Mouse (Mus musculus) 416B (cell line): ENCODE measurements around the gene Ccdc13.

Experiments
- DNase-seq: peaks from one replicate; pipeline ENCODE4 v3.0.0; 2011; ENCODE audit warnings: low read depth

The Ccdc13 gene

DNA sequence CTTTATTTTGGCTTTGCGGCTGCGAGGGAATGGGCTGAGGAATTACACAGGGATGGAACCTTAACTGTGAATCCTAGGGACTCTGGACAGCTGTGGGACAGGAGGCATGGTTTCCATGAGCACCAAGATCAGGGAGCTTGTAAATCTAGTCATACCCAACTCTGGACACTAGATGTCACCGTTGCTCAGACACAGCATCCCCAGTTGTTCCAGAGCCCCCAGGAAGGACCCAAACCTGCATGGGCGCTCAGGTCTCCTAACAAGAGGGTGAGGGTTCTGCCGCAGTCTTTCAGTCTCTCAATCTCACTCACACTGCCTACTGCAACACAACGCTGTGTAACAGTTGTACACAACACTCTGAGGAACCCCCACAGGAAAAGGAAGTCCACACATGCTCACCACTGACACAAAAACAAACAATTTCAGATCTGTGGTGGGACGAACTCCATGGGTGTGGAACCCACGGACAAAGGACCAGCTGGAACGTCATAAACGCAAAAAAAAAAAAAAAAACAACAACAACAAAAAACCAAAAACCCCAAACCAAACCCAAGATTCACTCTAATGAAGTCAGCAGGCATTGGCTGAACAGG lies 7.4 kb upstream of the Ccdc13 start:
- DNase-seq: peak; percentile 75

- DNase-seq: peak; percentile 51
Observed at GRCm38 (mm10) chr9:121842914-121843313, 3.7 kb upstream of the Ccdc13 start.

DNA sequence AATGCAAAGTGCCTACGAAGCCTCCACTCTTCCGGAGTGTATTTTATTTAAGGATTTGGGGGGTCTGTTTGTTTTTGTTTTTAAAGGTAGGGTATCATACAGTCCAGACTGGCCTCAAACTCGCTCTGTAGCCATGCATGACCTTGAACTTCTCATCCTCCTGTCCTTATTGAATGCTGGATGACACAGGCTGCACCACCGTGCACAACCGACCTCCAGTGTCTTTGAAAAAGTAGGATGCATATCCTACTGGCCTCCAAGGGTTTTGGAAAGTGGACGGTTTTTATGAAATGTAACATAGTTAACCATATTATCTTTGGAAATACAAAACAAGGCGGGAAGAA lies 333 bp upstream of the Ccdc13 start:
- no peak for DNase-seq

DNA sequence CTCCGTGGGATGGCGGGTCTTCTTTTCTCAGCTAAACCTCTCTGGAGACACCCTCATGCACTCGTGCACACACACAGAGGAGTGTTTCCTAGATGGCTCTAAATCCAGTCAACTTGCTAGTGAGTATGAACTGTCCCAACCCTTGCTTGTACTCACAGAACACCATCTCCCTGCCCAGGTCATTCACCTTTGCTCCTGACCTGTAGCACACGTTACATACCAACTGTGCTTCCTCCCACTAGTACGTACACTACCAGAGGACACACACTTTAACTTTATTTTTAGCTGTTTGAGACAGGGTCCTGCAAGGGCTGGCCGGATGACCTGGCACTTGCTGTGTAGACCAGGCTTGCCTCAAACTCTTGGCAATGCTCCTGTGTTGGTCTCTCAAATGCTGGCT lies 1.3 kb downstream of the Ccdc13 start:
- no peak for DNase-seq

DNA sequence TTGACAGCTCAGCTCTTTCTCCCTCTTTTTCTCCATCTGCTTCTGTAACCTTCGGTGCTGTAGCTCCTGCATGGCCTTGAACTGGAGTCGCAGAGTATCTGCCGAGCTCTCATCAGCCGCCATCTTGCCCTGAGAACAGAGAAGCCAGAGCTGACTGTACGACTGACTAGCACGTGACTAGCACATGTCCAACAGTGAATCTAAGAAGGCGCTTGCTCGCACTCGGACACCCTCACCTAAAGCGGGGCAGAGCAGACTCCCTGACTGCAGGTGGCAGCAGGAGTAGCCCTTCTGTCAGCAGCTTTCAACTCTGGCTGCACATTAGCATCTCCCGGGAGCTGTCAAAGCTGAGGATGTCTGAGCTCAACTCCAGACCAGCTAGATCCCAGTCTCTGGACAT lies 5.4 kb downstream of the Ccdc13 start:
- no peak for DNase-seq

DNA sequence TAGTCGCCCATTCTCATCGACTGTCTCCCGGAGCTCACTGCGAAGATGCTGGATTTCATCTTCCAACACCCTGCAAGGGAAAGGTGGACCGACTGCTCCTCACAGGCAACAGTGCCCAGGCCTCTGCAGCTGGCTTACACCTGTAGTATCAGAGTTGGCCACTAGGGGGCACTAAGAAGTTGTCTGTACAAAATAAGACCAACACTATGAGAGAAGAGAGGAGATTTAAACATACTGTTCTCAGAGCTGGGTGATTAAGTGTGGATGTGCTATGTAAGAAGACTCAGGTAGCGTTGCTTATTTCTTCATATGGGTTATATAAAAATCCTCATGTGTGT lies 8.3 kb downstream of the Ccdc13 start:
- DNase-seq: peak; percentile 77

- peak; percentile 32 for DNase-seq
Observed at GRCm38 (mm10) chr9:121830243-121830955, 8.9 kb downstream of the Ccdc13 start.

- DNase-seq: no peak
Observed at GRCm38 (mm10) chr9:121829270-121829992, 9.8 kb downstream of the Ccdc13 start.

DNA sequence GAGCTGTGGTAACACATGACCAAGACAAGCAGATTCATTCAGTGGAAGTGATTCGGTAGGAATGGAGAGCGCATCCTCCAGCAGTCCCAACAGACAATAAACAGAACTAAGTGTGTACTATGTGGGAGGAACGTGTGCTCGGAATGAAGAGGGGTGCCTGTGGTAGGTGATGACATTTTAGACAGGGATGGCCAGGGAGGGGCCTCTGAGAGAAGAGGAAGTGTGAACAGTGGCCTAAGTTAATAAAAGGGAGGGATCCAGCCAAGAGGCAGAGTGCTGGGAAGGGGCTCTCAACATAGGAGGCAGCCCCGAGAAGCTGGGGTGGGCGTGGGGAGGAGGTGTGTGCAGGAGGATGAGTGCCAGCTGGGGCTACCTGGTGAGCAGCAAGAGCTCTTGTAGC lies 10.9 kb downstream of the Ccdc13 start:
- no peak for DNase-seq

GRCm38 (mm10) chr9:121826356-121826755 lies 12.9 kb downstream of the Ccdc13 start:
- no peak for DNase-seq

GRCm38 (mm10) chr9:121823991-121824390 lies 15.3 kb downstream of the Ccdc13 start:
- DNase-seq: no peak

DNA sequence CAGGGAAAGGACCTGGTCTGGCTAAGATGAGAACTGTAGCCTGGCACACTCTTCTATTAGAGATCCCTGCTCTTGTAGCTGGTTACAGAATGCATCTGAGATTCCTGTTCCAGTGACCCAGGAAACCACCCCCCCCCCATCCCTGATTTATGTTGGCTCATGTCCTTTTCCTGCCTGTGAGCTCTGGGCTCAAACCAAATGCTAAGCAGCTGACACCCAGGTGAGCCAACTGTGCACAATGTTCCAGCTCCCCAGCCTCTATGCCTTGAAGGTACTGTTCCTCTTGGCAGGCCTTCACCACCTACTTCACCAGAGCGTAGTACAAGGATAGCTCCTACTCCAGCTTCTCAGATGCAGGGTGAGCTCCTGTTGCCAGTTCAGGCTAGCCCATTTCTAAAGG lies 16.2 kb downstream of the Ccdc13 start:
- DNase-seq: no peak

DNA sequence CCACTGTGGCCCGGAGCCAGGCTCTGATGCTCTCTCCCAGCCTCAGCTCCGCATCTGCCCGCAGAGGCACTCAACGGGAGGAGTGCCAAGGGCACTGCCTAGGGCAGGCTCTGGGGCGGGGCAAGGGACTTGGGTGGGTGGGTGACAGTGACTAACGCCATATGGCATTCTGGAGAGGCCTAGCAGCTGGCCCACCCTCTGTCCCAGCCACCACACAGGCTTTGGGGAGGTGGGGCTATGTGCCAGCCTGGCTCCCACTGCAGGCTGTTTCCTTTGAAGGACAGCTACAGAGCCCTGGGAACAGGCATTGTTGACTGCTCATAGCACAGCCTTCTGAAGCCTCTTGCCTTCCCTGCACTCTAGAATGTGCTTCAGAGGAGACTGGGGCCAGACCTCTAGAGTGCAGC lies 16.7 kb downstream of the Ccdc13 start:
- no peak for DNase-seq

DNA sequence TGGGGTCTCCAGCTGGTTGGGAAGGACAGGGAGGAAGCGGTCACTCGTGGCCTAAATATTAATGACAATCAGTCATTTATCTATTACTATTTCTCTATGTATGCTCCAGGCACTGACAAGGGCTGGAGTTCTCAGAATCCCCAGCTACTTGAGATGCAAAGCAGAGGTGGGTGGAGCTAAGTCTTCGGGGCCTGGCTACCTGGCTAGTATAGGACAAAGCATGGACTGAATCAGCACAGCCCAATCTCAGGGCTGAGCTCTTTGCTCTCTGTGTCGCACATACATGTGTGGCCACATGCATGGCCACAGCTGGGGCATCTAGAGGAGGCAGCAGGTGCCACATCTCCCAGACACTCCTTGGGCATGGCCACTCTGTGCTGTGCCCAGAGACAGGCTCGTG lies 18.5 kb downstream of the Ccdc13 start:
- DNase-seq: no peak

DNA sequence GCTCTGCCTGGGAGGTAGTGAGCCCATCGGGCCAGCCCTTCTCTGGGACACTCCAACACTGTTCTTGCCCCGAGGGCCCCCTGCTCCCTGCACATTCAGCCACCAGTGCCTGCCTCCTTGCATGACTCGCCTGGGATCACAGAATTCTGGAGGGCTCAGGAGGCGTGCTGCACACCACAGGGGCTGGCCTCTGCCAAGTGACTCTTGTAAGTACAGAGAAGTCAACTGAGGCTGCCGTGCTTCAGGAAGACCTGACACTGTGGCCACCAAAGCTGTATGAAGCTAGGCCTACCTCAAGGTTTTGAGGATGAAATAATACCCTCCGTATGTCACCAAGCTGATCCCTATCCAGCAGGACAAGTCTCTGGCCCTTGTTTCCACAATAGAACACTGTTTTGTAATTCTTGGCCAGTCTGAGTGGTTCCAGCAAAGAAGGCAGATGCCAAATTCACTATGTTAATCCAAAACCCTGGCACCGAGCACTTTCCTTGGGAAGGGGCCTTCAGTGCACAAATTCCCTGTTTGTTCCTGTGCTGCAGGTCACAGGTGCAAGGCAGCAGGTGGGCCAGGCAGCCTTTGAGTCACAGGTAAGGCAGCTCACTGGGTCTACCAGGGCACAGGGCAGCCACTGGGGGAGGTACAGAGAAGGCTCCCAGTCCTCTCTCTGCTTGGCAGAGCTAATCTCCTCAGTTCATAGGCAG lies 19.3 kb downstream of the Ccdc13 start:
- DNase-seq: no peak

GRCm38 (mm10) chr9:121819073-121819770 lies 20.0 kb downstream of the Ccdc13 start:
- no peak for DNase-seq

GRCm38 (mm10) chr9:121815183-121815582 lies 24.1 kb downstream of the Ccdc13 start:
- peak; percentile 49 for DNase-seq

- DNase-seq: no peak
Observed at GRCm38 (mm10) chr9:121810081-121810821, 29.0 kb downstream of the Ccdc13 start.

- no peak for DNase-seq
Observed at GRCm38 (mm10) chr9:121808511-121808910, 30.8 kb downstream of the Ccdc13 start.

- DNase-seq: no peak
Observed at GRCm38 (mm10) chr9:121807947-121808346, 31.3 kb downstream of the Ccdc13 start.

GRCm38 (mm10) chr9:121807546-121807945 lies 31.7 kb downstream of the Ccdc13 start:
- no peak for DNase-seq

GRCm38 (mm10) chr9:121802747-121803146 lies 36.5 kb downstream of the Ccdc13 start:
- DNase-seq: no peak
